Mouse (Mus musculus): ENCODE measurements at regions not wholly inside any gene's neighbourhood (a gene's known extent, or its start where the extent isn't known, plus 50 kb on each side); places are given as distances from the start of the nearest gene placed in this dataset.

- H3K9ac ChIP-seq (ENCODE audit: low read depth, low read length) = no peak overlapping the region
- no peaks in the 10 kb centered on the region for H3K27me3 ChIP-seq (replicated peaks; ENCODE audit: control insufficient read depth, insufficient read depth, low read length)
- H3K4me2 ChIP-seq = no peak overlapping the region
- H3K4me3 ChIP-seq (ENCODE audit: low read depth, low read length) = no peak overlapping the region
- H3K27ac ChIP-seq (ENCODE audit: low read depth, low read length) = no peak overlapping the region
- 79% methylated on average over 3 of the region's 3 CpGs for WGBS
- H3K36me3 ChIP-seq (ENCODE audit: control insufficient read depth, insufficient read depth, low read length) = no peaks in the 10 kb centered on the region
- ATAC-seq (replicated peaks; ENCODE audit: low FRiP score) (no peak), DNase-seq (ENCODE audit: low spot score) (no peak)
- no peaks in the 10 kb centered on the region for H3K4me1 ChIP-seq (replicated peaks; ENCODE audit: control insufficient read depth, insufficient read depth, low read length)
- no peaks in the 10 kb centered on the region for H3K9me3 ChIP-seq (ENCODE audit: control insufficient read depth, low read length)
Observed at GRCm38 (mm10) chr4:38507202-38507601, 942.9 kb upstream of the 1700009N14Rik start.

GRCm38 (mm10) chr4:38519108-38519507 lies 931.0 kb upstream of the 1700009N14Rik start:
- no peak overlapping the region for H3K4me3 ChIP-seq (ENCODE audit: low read depth, low read length)
- H3K27me3 ChIP-seq (replicated peaks; ENCODE audit: control insufficient read depth, insufficient read depth, low read length) = no peaks in the 10 kb centered on the region
- no peaks in the 10 kb centered on the region for H3K36me3 ChIP-seq (ENCODE audit: control insufficient read depth, insufficient read depth, low read length)
- ATAC-seq (replicated peaks; ENCODE audit: low FRiP score) (no peak), DNase-seq (ENCODE audit: low spot score) (no peak)
- no peak overlapping the region for H3K27ac ChIP-seq (ENCODE audit: low read depth, low read length)
- no peak overlapping the region for H3K4me2 ChIP-seq
- H3K9ac ChIP-seq (ENCODE audit: low read depth, low read length) = no peak overlapping the region
- no peaks in the 10 kb centered on the region for H3K9me3 ChIP-seq (ENCODE audit: control insufficient read depth, low read length)
- H3K4me1 ChIP-seq (replicated peaks; ENCODE audit: control insufficient read depth, insufficient read depth, low read length) = no peaks in the 10 kb centered on the region
- WGBS = 68% methylated on average over 3 of the region's 3 CpGs

Measured in liver, embryonic 11.5 days (tissue).